Mouse (Mus musculus) CH12.LX (cell line): ENCODE results near the gene Hcls1. TPM values are rescaled to one million over a fixed set of nuclear protein-coding genes. Genes with fewer than 3 reads are reported as not detected.

ENCODE experiments used
- DNase-seq: peaks from one replicate; pipeline ENCODE4 v3.0.0-alpha.2; 2013; ENCODE audit errors: extremely low read depth
- H3K27ac ChIP-seq: 2 replicates; pipeline ENCODE4 v1.5.1; 2012; ENCODE audit warnings: low read depth, mild to moderate bottlenecking, control low read depth, moderate library complexity; ENCODE audit not compliant: insufficient read depth
- H3K27me3 ChIP-seq: replicated peaks from 2 replicates; pipeline ENCODE3; 2012; ENCODE audit warnings: inconsistent platforms
- H3K36me3 ChIP-seq, 2 experiments: replicated peaks in 1 of 2; 2 replicates each; pipeline versions ENCODE3 to v1.6.1; 2012; ENCODE audit warnings: inconsistent platforms in 1 of 2, low read length in 1 of 2, mild to moderate bottlenecking in 1 of 2, mixed read lengths in 1 of 2, moderate library complexity in 1 of 2; ENCODE audit not compliant: control insufficient read depth in 1 of 2, insufficient read depth in 1 of 2
- H3K4me1 ChIP-seq, 2 experiments: 2 replicates each; pipeline ENCODE4 v1.6.1; 2012; ENCODE audit warnings: inconsistent platforms in 1 of 2, moderate library complexity in 1 of 2; ENCODE audit not compliant: insufficient read depth in 2 of 2, control insufficient read depth in 1 of 2
- H3K4me2 ChIP-seq: 2 replicates; pipeline ENCODE4 v1.6.1; 2012; ENCODE audit warnings: low read depth, mild to moderate bottlenecking, control low read depth; ENCODE audit not compliant: poor library complexity, insufficient read depth, severe bottlenecking
- H3K4me3 ChIP-seq, 3 experiments: fragments of 150-350 bp in 1 of 3; sonication (generic) in 1 of 3; replicated peaks in 1 of 3; 2 replicates each; pipeline versions ENCODE3 to v1.5.1; 2011 to 2012; ENCODE audit warnings: low read depth in 2 of 3, low read length in 2 of 3, mild to moderate bottlenecking in 2 of 3, moderate library complexity in 2 of 3, control low read depth in 1 of 3, improper control_type of control experiment in 1 of 3, inconsistent platforms in 1 of 3, mixed read lengths in 1 of 3; ENCODE audit not compliant: poor library complexity in 1 of 3
- H3K79me2 ChIP-seq: replicated peaks from 2 replicates; pipeline ENCODE4 v1.6.1; 2012; ENCODE audit warnings: mild to moderate bottlenecking, moderate library complexity; ENCODE audit not compliant: control insufficient read depth, poor library complexity, insufficient read depth, severe bottlenecking; ENCODE audit errors: extremely low read depth
- H3K9ac ChIP-seq: 2 replicates; pipeline ENCODE4 v1.6.1; 2012; ENCODE audit warnings: low read depth, mild to moderate bottlenecking, control low read depth, moderate library complexity; ENCODE audit not compliant: insufficient read depth
- H3K9me3 ChIP-seq: replicated peaks from 2 replicates; pipeline ENCODE3; 2012; ENCODE audit warnings: low read length, inconsistent platforms, mixed read lengths
- CHD2 ChIP-seq: IDR thresholded peaks from 2 replicates; pipeline ENCODE4 v1.6.1; 2011; ENCODE audit warnings: low read length, improper control_type of control experiment
- E2F4 ChIP-seq: IDR thresholded peaks from 2 replicates; pipeline ENCODE4 v1.6.1; 2011; ENCODE audit warnings: low read depth, low read length, improper control_type of control experiment; ENCODE audit not compliant: insufficient replicate concordance
- ELF1 ChIP-seq: IDR thresholded peaks from 2 replicates; pipeline ENCODE4 v1.6.1; 2014; ENCODE audit warnings: low read depth, mild to moderate bottlenecking, inconsistent platforms, low read length, improper control_type of control experiment
- IRF4 ChIP-seq: IDR thresholded peaks from 2 replicates; pipeline ENCODE4 v1.6.1; 2014; ENCODE audit warnings: low read depth, mild to moderate bottlenecking, inconsistent platforms, low read length, improper control_type of control experiment
- MAFK ChIP-seq: IDR thresholded peaks from 2 replicates; pipeline ENCODE4 v1.6.1; 2011; ENCODE audit warnings: low read length, improper control_type of control experiment; ENCODE audit not compliant: insufficient replicate concordance
- MEF2A ChIP-seq: IDR thresholded peaks from 2 replicates; pipeline ENCODE4 v1.6.1; 2014; ENCODE audit warnings: low read depth, mild to moderate bottlenecking, inconsistent platforms, low read length, improper control_type of control experiment, borderline replicate concordance
- MYC ChIP-seq: IDR thresholded peaks from 2 replicates; pipeline ENCODE4 v1.6.1; 2011; ENCODE audit warnings: low read depth, mild to moderate bottlenecking, improper control_type of control experiment, low read length
- POLR2AphosphoS2 ChIP-seq: IDR thresholded peaks from 2 replicates; pipeline ENCODE4 v1.6.1; 2011; ENCODE audit warnings: low read depth, low read length, improper control_type of control experiment
- RCOR1 ChIP-seq: conservative IDR thresholded peaks from 2 replicates; pipeline ENCODE4 v1.6.1; 2012; ENCODE audit warnings: low read depth, mild to moderate bottlenecking, inconsistent platforms, low read length, improper control_type of control experiment
- SIN3A ChIP-seq: IDR thresholded peaks from 2 replicates; pipeline ENCODE4 v1.6.1; 2012; ENCODE audit warnings: low read length, improper control_type of control experiment, inconsistent platforms
- TBP ChIP-seq: conservative IDR thresholded peaks from 2 replicates; pipeline ENCODE4 v1.6.1; 2011; ENCODE audit warnings: low read depth, low read length, improper control_type of control experiment
- TCF12 ChIP-seq: IDR thresholded peaks from 2 replicates; pipeline ENCODE4 v1.6.1; 2014; ENCODE audit warnings: low read depth, mild to moderate bottlenecking, inconsistent platforms, low read length, improper control_type of control experiment
- UBTF ChIP-seq: IDR thresholded peaks from 2 replicates; pipeline ENCODE4 v1.6.1; 2012; ENCODE audit warnings: low read depth, mild to moderate bottlenecking, inconsistent platforms, low read length, improper control_type of control experiment, moderate library complexity
- USF1 ChIP-seq: IDR thresholded peaks from 2 replicates; pipeline ENCODE4 v1.6.1; 2014; ENCODE audit warnings: low read depth, mild to moderate bottlenecking, inconsistent platforms, low read length, improper control_type of control experiment
- USF2 ChIP-seq: conservative IDR thresholded peaks from 2 replicates; pipeline ENCODE4 v1.6.1; 2011; ENCODE audit warnings: low read depth, low read length, improper control_type of control experiment
- ZC3H11A ChIP-seq: IDR thresholded peaks from 2 replicates; pipeline ENCODE4 v1.6.1; 2012; ENCODE audit warnings: low read depth, mild to moderate bottlenecking, inconsistent platforms, low read length, improper control_type of control experiment
- dilution Hi-C: fragments of 300-500 bp; cut with MboI; formaldehyde crosslinking; loops from 2 replicates; pipeline ENCODE4 v1.14.3; 2020; ENCODE audit warnings: low sequenced_read_pairs; ENCODE audit not compliant: extremely low pct_unique_long_range_greater_than_20kb, extremely low pct_ligation_motif_present
- in situ Hi-C: fragments of 300-500 bp; cut with MboI; formaldehyde crosslinking; loops from 3 replicates; pipeline ENCODE4 v1.14.3; 2019; ENCODE audit warnings: low sequenced_read_pairs, low pct_ligation_motif_present, low pct_unique_long_range_greater_than_20kb, mixed read lengths
- polyA plus RNA-seq: library from polyadenylated mRNA; unstranded; fragments of >175 nt; gene quantifications from 2 replicates; pipeline ENCODE4 v1.2.1, GENCODE M21; 2012; ENCODE audit warnings: low read depth; ENCODE audit not compliant: insufficient read length
- total RNA-seq, 2 experiments: library from RNA; depleted of rRNA; stranded (reverse); fragments of 300-350 nt in 1 of 2; fragments of >200 nt in 1 of 2; gene quantifications; 2 replicates each; pipeline ENCODE4 v1.2.3; 2012 to 2014

The Hcls1 gene
- total and polyA plus RNA-seq, 3 experiments, result 222 to 537 (median 302) TPM

- dilution Hi-C loops (no loop called here), in situ Hi-C loops (no loop called here)
- H3K27ac ChIP-seq, result no peak overlapping the region
- no peaks in the 10 kb centered on the region for H3K27me3 ChIP-seq
- peaks cover 43 to 89% of the 10 kb centered on the region in 2 experiments for H3K36me3 ChIP-seq
- no peak overlapping the region for H3K9ac ChIP-seq
- no peaks in the 10 kb centered on the region for H3K9me3 ChIP-seq
- no peaks in the 10 kb centered on the region for H3K4me1 ChIP-seq
- H3K4me2 ChIP-seq, result no peak overlapping the region
- DNase-seq, result no peak
- no peak overlapping the region for H3K4me3 ChIP-seq
- TF ChIP-seq TCF12 (no peak), ZC3H11A (no peak), E2F4 (no peak), MEF2A (no peak), TBP (no peak), USF1 (no peak), MAFK (no peak), MYC (no peak)
- H3K79me2 ChIP-seq, result no peaks in the 10 kb centered on the region
Measured at GRCm38 (mm10) chr16:36903156-36903555, 31.6 kb upstream of the Hcls1 start.

GRCm38 (mm10) chr16:36911909-36912308 lies 22.9 kb upstream of the Hcls1 start:
- dilution Hi-C loops (no loop called here), in situ Hi-C loops (no loop called here)
- H3K9ac ChIP-seq, result no peak overlapping the region
- H3K4me2 ChIP-seq, result no peak overlapping the region
- peaks cover 60 to 91% of the 10 kb centered on the region in 2 experiments for H3K36me3 ChIP-seq
- DNase-seq, result no peak
- H3K27me3 ChIP-seq, result no peaks in the 10 kb centered on the region
- H3K27ac ChIP-seq, result no peak overlapping the region
- TF ChIP-seq CHD2 (no peak), USF2 (no peak), MAFK (no peak), RCOR1 (no peak), POLR2AphosphoS2 (no peak), SIN3A (no peak), ELF1 (no peak), UBTF (no peak), IRF4 (no peak)
- H3K79me2 ChIP-seq, result no peaks in the 10 kb centered on the region
- H3K4me1 ChIP-seq, result peaks cover 0 to 10% of the 10 kb centered on the region in 2 experiments; a peak in 1 of 4 replicates
- H3K4me3 ChIP-seq, result no peak overlapping the region
- no peaks in the 10 kb centered on the region for H3K9me3 ChIP-seq
